Mouse (Mus musculus): ENCODE results near the gene Gpr26. TPM values are rescaled to one million over a fixed set of nuclear protein-coding genes. Genes with fewer than 3 reads are reported as not detected.

Gpr26 gene
- polyA plus RNA-seq, 1 experiment from 2014 or later = not detected

GRCm38 (mm10) chr7:132031940-132032531 is 65.8 kb downstream of the Gpr26 start:
- no peak overlapping the region for H3K9ac ChIP-seq
- H3K27ac ChIP-seq = no peak overlapping the region
- H3K9me3 ChIP-seq (replicated peaks) = no peaks in the 10 kb centered on the region
- no peaks in the 10 kb centered on the region for H3K4me1 ChIP-seq
- no peak overlapping the region for H3K4me3 ChIP-seq (replicated peaks)
- no peak overlapping the region for H3K4me2 ChIP-seq
- no peaks in the 10 kb centered on the region for H3K36me3 ChIP-seq
- peaks cover 2% of the 10 kb centered on the region; the same call in 1 of the 2 replicates for H3K27me3 ChIP-seq
- ATAC-seq (replicated peaks; ENCODE audit: low FRiP score) = no peak
- 40% methylated on average over 6 of the region's 6 CpGs for WGBS

Other genes with a start within 250 kb of the Gpr26 start
- gene Cpxm2, start 188.3 kb downstream of the Gpr26 start, polyA plus RNA-seq (2015; fragmentation: Nextera tagmentation; extraction: Ambion mirVana) = 1.6 and 3.9 TPM in 2 replicates

Measured in kidney, embryonic 15.5 days (tissue).